In the genomic region with DNA sequence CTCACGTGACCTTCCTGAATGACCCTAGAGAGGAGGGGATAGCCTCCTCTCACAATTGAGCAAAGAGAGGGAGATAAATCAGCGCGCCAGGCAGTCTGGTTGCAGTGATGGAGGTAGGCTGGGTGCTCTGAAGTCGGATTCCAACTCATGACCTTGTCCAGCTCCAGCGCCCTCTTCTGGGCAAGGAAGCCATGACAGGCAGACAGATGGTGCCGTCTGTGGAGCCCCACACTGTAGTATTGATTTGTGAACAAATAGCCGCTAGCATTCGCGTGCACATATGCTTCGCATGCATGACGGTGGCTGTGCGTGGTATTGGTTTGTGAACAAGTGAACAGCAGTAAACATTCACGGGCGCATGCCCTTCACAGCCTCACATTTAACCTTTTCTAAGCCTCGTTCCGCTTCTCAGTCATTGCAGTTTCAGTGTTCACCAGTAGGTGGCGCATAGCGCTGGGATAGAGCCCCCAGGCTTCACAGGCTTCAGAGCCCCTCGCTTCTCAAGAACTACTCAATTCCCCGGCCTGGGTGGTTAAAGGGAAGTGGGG, we compare ENCODE assay signal across 8 mouse cellular contexts. TPM values are rescaled to one million over a fixed set of nuclear protein-coding genes. Genes with fewer than 3 reads are reported as not detected.
DNase-seq lines count a peak whose midpoint lies in the region.

No protein-coding gene starts in this region.

- 0 out of 2 replicates have a peak, but pooled peaks cover 2% of the 10 kb centered on the region for H3K9me3 ChIP-seq in megakaryocyte, embryonic 14.5 days

- peaks cover 50% of the 10 kb centered on the region for H3K4me1 ChIP-seq in megakaryocyte, embryonic 14.5 days

- H3K27me3 ChIP-seq in megakaryocyte, embryonic 14.5 days (replicated peaks), result peaks cover 9% of the 10 kb centered on the region

- peaks cover 29% of the 10 kb centered on the region for H3K36me3 ChIP-seq in megakaryocyte, embryonic 14.5 days (replicated peaks; ENCODE audit: low read length)

- peak overlapping the region; percentile 93 for H3K4me3 ChIP-seq in megakaryocyte, embryonic 14.5 days (replicated peaks)

- DNase-seq in adrenal gland, adult (ENCODE audit: inconsistent age in 2 of 2, low spot score in 1 of 2), result peak; percentile 82 to 95
- peak; percentile 94 for DNase-seq in embryo, embryonic 10 days (ENCODE audit: low spot score)
- peak; percentile 86 for DNase-seq in gastrocnemius, postnatal 10 days
- peak; percentile 87 for DNase-seq in induced T-regulatory cell, adult 2 months (ENCODE audit: low read depth)
- peak; percentile 65 to 90 for DNase-seq in left cerebral cortex, adult 9 months (ENCODE audit: low spot score in 2 of 2)
- DNase-seq in right cerebral cortex, postnatal 10 days (ENCODE audit: low spot score in 2 of 2), result peak; percentile 88 to 92
- DNase-seq in urinary bladder, postnatal 14 days (ENCODE audit: low spot score), result peak; percentile 86

RNA-seq across cellular contexts. Expression of gene Gucy2g, which starts 22.8 kb away (rescaled TPM):
- under 1 TPM; 0.11 to 0.16 TPM for total RNA-seq in gastrocnemius, postnatal 10 days (2021)
- 0.97 and 1.6 TPM in 2 replicates for polyA plus RNA-seq in megakaryocyte, embryonic 14.5 days (2012; ENCODE audit: insufficient read depth, low replicate concordance)

RNA-seq across cellular contexts. Expression of gene Acsl5, which starts 33.5 kb away (rescaled TPM):
- 10 to 100 TPM in 1 of 2 experiments, 1 to 10 TPM in 1; 6.2 to 12.6 TPM for total RNA-seq in gastrocnemius, postnatal 10 days (2021)
- 1.9 and 21.0 TPM in 2 replicates for polyA plus RNA-seq in megakaryocyte, embryonic 14.5 days (2012; ENCODE audit: insufficient read depth, low replicate concordance)

RNA-seq across cellular contexts. Expression of gene Tectb, which starts 37.7 kb away (rescaled TPM):
- 1 to 10 TPM in 1 of 2 experiments, under 1 TPM in 1; 0.79 to 1.3 TPM for total RNA-seq in gastrocnemius, postnatal 10 days (2021)
- polyA plus RNA-seq in megakaryocyte, embryonic 14.5 days (2012; ENCODE audit: insufficient read depth, low replicate concordance), result not detected in 2 replicates

Comparison
In these comparisons a context has a peak if more than half of its experiments do, and no peak if none do; other contexts are left out.
1. Peak in every context shown above with its lines: DNase-seq and H3K4me3 ChIP-seq.